Mouse (Mus musculus) small intestine, adult 2 months (tissue): ENCODE results near the gene Uqcrc2.

Experiments
- CTCF ChIP-seq: fragments of 200-500 bp; IDR thresholded peaks from 2 replicates; pipeline ENCODE4 v1.5.1; 2012; ENCODE audit warnings: low read depth, mild to moderate bottlenecking, control low read depth, inconsistent platforms, low read length, moderate library complexity, mixed read lengths; ENCODE audit not compliant: insufficient replicate concordance, insufficient read length; ENCODE audit errors: extremely low read depth
- POLR2A ChIP-seq: fragments of 200-500 bp; IDR thresholded peaks from 2 replicates; pipeline ENCODE4 v1.6.1; 2012; ENCODE audit warnings: low read depth, mild to moderate bottlenecking, control low read depth, inconsistent platforms, low read length, moderate library complexity

DNA sequence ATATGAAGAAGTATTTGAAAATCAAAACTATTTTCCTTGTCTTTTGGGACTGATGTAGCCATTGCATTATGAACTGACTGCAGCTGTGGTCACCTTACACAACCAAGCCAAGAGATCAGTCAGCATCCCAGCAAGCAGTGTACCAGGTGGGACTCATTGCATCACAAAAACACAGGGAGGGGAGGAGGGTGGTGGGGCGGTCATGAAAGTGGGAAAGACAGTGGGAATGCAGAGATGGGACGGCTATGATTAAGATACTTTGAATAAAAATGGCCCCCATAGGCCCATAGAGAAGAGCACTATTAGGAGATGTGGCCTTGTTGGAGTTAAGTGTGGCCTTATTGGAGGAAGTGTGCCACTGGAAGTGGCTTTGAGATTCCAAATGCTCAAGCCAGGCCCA is 61.4 kb downstream of the Uqcrc2 start:
- no peak for TF ChIP-seq POLR2A
- TF ChIP-seq CTCF, result no peak
